ENCODE assay signal across 20 mouse cellular contexts in genomic region chr11:76336224-76336623, GRCm38 (mm10).
DNase-seq lines count a peak whose midpoint lies in the region; ATAC-seq and TF ChIP-seq lines count a peak whose summit lies in the region.
"Had no signal": no experiment of that assay in that cellular context is flagged by ENCODE, and none has a peak within 500 bp of the region (broad histone marks: within the 10 kb centered on the region; RNA-seq: fewer than 3 reads in every experiment).

No protein-coding gene starts in this region.

- H3K4me1 ChIP-seq in limb, embryonic 15.5 days = peaks cover 67% of the 10 kb centered on the region
- H3K4me1 ChIP-seq in limb, embryonic 10.5 days = peaks cover 47% of the 10 kb centered on the region
- H3K4me1 ChIP-seq in CH12.LX (ENCODE audit: control insufficient read depth in 1 of 2, insufficient read depth in 2 of 2) (peaks cover 0 to 4% of the 10 kb centered on the region in 2 experiments; a peak in 1 of 4 replicates), ES-E14 (ENCODE audit: control insufficient read depth in 2 of 2, insufficient read depth in 2 of 2, low read length in 2 of 2, poor library complexity in 1 of 2) (no peaks in the 10 kb centered on the region; a peak in 2 of 4 replicates)
- H3K4me1 ChIP-seq in stomach, embryonic 16.5 days (ENCODE audit: control insufficient read depth, insufficient read depth, low read length) = peaks cover 48% of the 10 kb centered on the region

- no peaks in the 10 kb centered on the region for H3K27me3 ChIP-seq in limb, embryonic 15.5 days
- no peaks in the 10 kb centered on the region for H3K27me3 ChIP-seq in limb, embryonic 10.5 days (ENCODE audit: low read depth, poor library complexity, severe bottlenecking)
- no peaks in the 10 kb centered on the region for H3K27me3 ChIP-seq in CH12.LX (replicated peaks)
- H3K27me3 ChIP-seq in stomach, embryonic 16.5 days (ENCODE audit: control insufficient read depth, insufficient read depth, low read length) = no peaks in the 10 kb centered on the region
- H3K27me3 ChIP-seq: forebrain, embryonic 12.5 days had no signal

- no peak for TF ChIP-seq CTCF in CH12.LX (conservative IDR thresholded peaks at IDR 0.05 in 1 of 2, IDR thresholded peaks at IDR 0.05 in 1 of 2; ENCODE audit: low read depth in 2 of 2, low read length in 2 of 2)

- no peak for TF ChIP-seq RAD21 in CH12.LX (IDR thresholded peaks at IDR 0.05; ENCODE audit: low read depth, low read length)

- H3K9ac ChIP-seq in limb, embryonic 15.5 days = no peak overlapping the region
- H3K9ac ChIP-seq in CH12.LX (ENCODE audit: insufficient read depth, low read depth) = no peak overlapping the region
- no peak overlapping the region for H3K9ac ChIP-seq in ES-E14 (ENCODE audit: insufficient read depth, low read depth, low read length, poor library complexity, severe bottlenecking)
- no peak overlapping the region for H3K9ac ChIP-seq in stomach, embryonic 16.5 days (ENCODE audit: low read length)
- H3K9ac ChIP-seq: forebrain, embryonic 12.5 days had no signal

- H3K4me2 ChIP-seq in limb, embryonic 15.5 days = no peak overlapping the region
- no peak overlapping the region for H3K4me2 ChIP-seq in CH12.LX (ENCODE audit: insufficient read depth, low read depth, poor library complexity, severe bottlenecking)
- H3K4me2 ChIP-seq in stomach, embryonic 16.5 days (ENCODE audit: low read depth, low read length) = no peak overlapping the region
- H3K4me2 ChIP-seq: forebrain, embryonic 12.5 days had no signal

- dilution Hi-C loops in CH12.LX (cut with MboI; ENCODE audit: extremely low pct_ligation_motif_present, extremely low pct_unique_long_range_greater_than_20kb, low sequenced_read_pairs) = no loop called here

- TF ChIP-seq EP300 in CH12.LX (IDR thresholded peaks at IDR 0.05; ENCODE audit: low read length) = no peak

- DNase-seq in limb, embryonic 10.5 days (ENCODE audit: low spot score) = no peak
- DNase-seq in CH12.LX (ENCODE audit: extremely low read depth) (no peak), ES-E14 (ENCODE audit: low read depth, low spot score) (no peak)
- DNase-seq in lung, adult 18-20 months = no peak
- no peak for DNase-seq in testis, postnatal 14 days (ENCODE audit: low spot score)
- DNase-seq: adrenal gland, adult 2 months; adrenal gland, postnatal 10 days; adrenal gland, postnatal 25 days; cerebellum, adult 11 months; cerebellum, adult 18-20 months; cerebellum, adult 8-10 months; cerebellum, postnatal 10 days; cerebellum, postnatal 25 days had no signal

- in situ Hi-C loops in CH12.LX (cut with MboI; ENCODE audit: low pct_ligation_motif_present, low pct_unique_long_range_greater_than_20kb, low sequenced_read_pairs) = no loop called here
- in situ Hi-C loops in ES-E14 (cut with MboI; ENCODE audit: low sequenced_read_pairs in 2 of 2, unreplicated experiment in 2 of 2) = no loop called here

- H3K79me2 ChIP-seq in CH12.LX (replicated peaks; ENCODE audit: control insufficient read depth, extremely low read depth, insufficient read depth, poor library complexity, severe bottlenecking) = no peaks in the 10 kb centered on the region

- ATAC-seq in limb, embryonic 15.5 days (ENCODE audit: insufficient number of reproducible peaks, low FRiP score, low TSS enrichment, low read depth) = no peak
- ATAC-seq in stomach, embryonic 16.5 days (ENCODE audit: insufficient read depth, low FRiP score) = no peak
- ATAC-seq: forebrain, embryonic 14.5 days; forebrain, embryonic 16.5 days had no signal

- peak overlapping the region; percentile 80; the same call in 1 of the 2 replicates for H3K27ac ChIP-seq in limb, embryonic 15.5 days
- H3K27ac ChIP-seq in limb, embryonic 10.5 days = no peak overlapping the region
- H3K27ac ChIP-seq in CH12.LX (ENCODE audit: insufficient read depth, low read depth) (no peak overlapping the region), ES-E14 (ENCODE audit: insufficient read depth, low read depth, low read length, poor library complexity, severe bottlenecking) (no peak overlapping the region)
- peak overlapping the region; percentile 82; the same call in 1 of the 2 replicates for H3K27ac ChIP-seq in stomach, embryonic 16.5 days (ENCODE audit: low read length)
- H3K27ac ChIP-seq: forebrain, embryonic 10.5 days; forebrain, embryonic 12.5 days had no signal

- H3K4me3 ChIP-seq in limb, embryonic 15.5 days = no peak overlapping the region
- no peak overlapping the region for H3K4me3 ChIP-seq in limb, embryonic 10.5 days
- H3K4me3 ChIP-seq in CH12.LX (replicated peaks in 1 of 3; ENCODE audit: low read depth in 2 of 3, low read length in 2 of 3, poor library complexity in 1 of 3) (no peak overlapping the region), ES-E14 (ENCODE audit: insufficient read depth in 1 of 2, low read depth in 1 of 2, low read length in 2 of 2, poor library complexity in 1 of 2, severe bottlenecking in 1 of 2) (no peak overlapping the region)
- no peak overlapping the region for H3K4me3 ChIP-seq in stomach, embryonic 16.5 days (replicated peaks; ENCODE audit: low read length)
- H3K4me3 ChIP-seq: erythroblast, embryonic 14.5 days; forebrain, embryonic 10.5 days; forebrain, embryonic 12.5 days had no signal

- H3K36me3 ChIP-seq in limb, embryonic 15.5 days = no peaks in the 10 kb centered on the region
- H3K36me3 ChIP-seq in limb, embryonic 10.5 days = peaks cover 8% of the 10 kb centered on the region; the same call in 1 of the 2 replicates
- no peaks in the 10 kb centered on the region for H3K36me3 ChIP-seq in CH12.LX (replicated peaks in 1 of 2; ENCODE audit: control insufficient read depth in 1 of 2, insufficient read depth in 1 of 2, low read length in 1 of 2)
- H3K36me3 ChIP-seq in ES-E14 (ENCODE audit: control insufficient read depth, insufficient read depth, low read length, poor library complexity, severe bottlenecking) = no peaks in the 10 kb centered on the region
- no peaks in the 10 kb centered on the region for H3K36me3 ChIP-seq in stomach, embryonic 16.5 days (ENCODE audit: control insufficient read depth, insufficient read depth, low read length)
- H3K36me3 ChIP-seq: forebrain, embryonic 10.5 days; forebrain, embryonic 12.5 days had no signal

- H3K9me3 ChIP-seq in limb, embryonic 15.5 days = no peaks in the 10 kb centered on the region
- no peaks in the 10 kb centered on the region for H3K9me3 ChIP-seq in limb, embryonic 10.5 days (replicated peaks)
- no peaks in the 10 kb centered on the region for H3K9me3 ChIP-seq in CH12.LX (replicated peaks; ENCODE audit: low read length)
- H3K9me3 ChIP-seq in ES-E14 (ENCODE audit: control insufficient read depth, insufficient read depth, low read depth, low read length) = no peaks in the 10 kb centered on the region
- H3K9me3 ChIP-seq in stomach, embryonic 16.5 days (replicated peaks; ENCODE audit: control insufficient read depth, low read length) = no peaks in the 10 kb centered on the region
- H3K9me3 ChIP-seq: forebrain, embryonic 10.5 days; forebrain, embryonic 12.5 days had no signal

- TF ChIP-seq POLR2A in CH12.LX (IDR thresholded peaks at IDR 0.05; ENCODE audit: low read depth, low read length) = no peak

TF ChIP-seq in CH12.LX, 34 proteins besides CTCF, POLR2A, EP300 and RAD21:
- TF ChIP-seq MAFK (IDR thresholded peaks at IDR 0.05; ENCODE audit: insufficient replicate concordance, low read length) (peak; percentile 66; the same call in 1 of the 2 replicates), ZC3H11A (IDR thresholded peaks at IDR 0.05; ENCODE audit: low read depth, low read length) (no peak), POLR2AphosphoS2 (IDR thresholded peaks at IDR 0.05; ENCODE audit: low read depth, low read length) (no peak), ZKSCAN1 (IDR thresholded peaks at IDR 0.05; ENCODE audit: borderline replicate concordance, low read depth, low read length) (no peak)

TF ChIP-seq in ES-E14, 5 proteins besides CTCF, POLR2A, EP300 and RAD21:
- TF ChIP-seq MAFK (IDR thresholded peaks at IDR 0.05; ENCODE audit: insufficient read depth, low read depth, low read length) (peak; percentile 50; the same call in 1 of the 2 replicates), ZC3H11A (IDR thresholded peaks at IDR 0.05; ENCODE audit: borderline replicate concordance, low read depth, low read length) (no peak)

Comparison
In these comparisons a context has a peak if more than half of its experiments do, and no peak if none do; other contexts are left out.
1. H3K27ac ChIP-seq: peak in limb, embryonic 15.5 days (single experiment) and stomach, embryonic 16.5 days (single experiment); none in limb, embryonic 10.5 days (single experiment), CH12.LX (single experiment) and ES-E14 (single experiment).